Mouse (Mus musculus) stomach, postnatal 0 days (tissue): ENCODE measurements around the gene Fam184b. TPM values are rescaled to one million over a fixed set of nuclear protein-coding genes. Genes with fewer than 3 reads are reported as not detected.

Source experiments
- ATAC-seq: fragments of 200-750 bp; cut with Nextera tagmentation; 2 replicates; pipeline ENCODE4 v1.8.0; 2017; ENCODE audit not compliant: low FRiP score, low TSS enrichment
- DNase-seq: peaks from one replicate; pipeline ENCODE4 v3.0.0-alpha.2; 2016; ENCODE audit warnings: low spot score
- H3K27ac ChIP-seq: fragments of 300-500 bp; sonication (generic); replicated peaks from 2 replicates; pipeline ENCODE4 v1.5.1; 2014; ENCODE audit warnings: mild to moderate bottlenecking, control low read depth
- H3K27me3 ChIP-seq: fragments of 300-500 bp; sonication (generic); 2 replicates; pipeline ENCODE4 v1.6.1; 2014; ENCODE audit warnings: low read length; ENCODE audit not compliant: control insufficient read depth, insufficient read depth
- H3K36me3 ChIP-seq: fragments of 300-500 bp; sonication (generic); 2 replicates; pipeline ENCODE4 v1.6.1; 2014; ENCODE audit warnings: low read length, mixed read lengths; ENCODE audit not compliant: control insufficient read depth, insufficient read depth
- H3K4me1 ChIP-seq: fragments of 300-500 bp; sonication (generic); replicated peaks from 2 replicates; pipeline ENCODE4 v1.6.1; 2014; ENCODE audit warnings: antibody characterized with exemption; ENCODE audit not compliant: control insufficient read depth, insufficient read depth
- H3K4me2 ChIP-seq: fragments of 300-500 bp; sonication (generic); replicated peaks from 2 replicates; pipeline ENCODE4 v1.6.1; 2014; ENCODE audit warnings: low read depth, mild to moderate bottlenecking, control low read depth, moderate library complexity
- H3K4me3 ChIP-seq: fragments of 300-500 bp; sonication (generic); 2 replicates; pipeline ENCODE4 v1.5.1; 2014; ENCODE audit warnings: low read depth, low read length, control low read depth
- H3K9ac ChIP-seq: fragments of 300-500 bp; sonication (generic); 2 replicates; pipeline ENCODE4 v1.6.1; 2014; ENCODE audit warnings: mild to moderate bottlenecking, low read length, control low read depth, mixed read lengths
- H3K9me3 ChIP-seq: fragments of 300-500 bp; sonication (generic); 2 replicates; pipeline ENCODE4 v1.6.1; 2016; ENCODE audit warnings: low read length; ENCODE audit not compliant: control insufficient read depth
- CTCF ChIP-seq: IDR thresholded peaks from 2 replicates; pipeline ENCODE4 v1.5.1; 2016; ENCODE audit warnings: antibody characterized with exemption, low read depth, mild to moderate bottlenecking, moderate library complexity
- EP300 ChIP-seq: optimal IDR thresholded peaks from 2 replicates; pipeline ENCODE3; 2016; ENCODE audit warnings: antibody characterized with exemption
- WGBS: fragments of 180-500 bp; shearing (Covaris S2); extraction: QIAGEN DNeasy Blood & Tissue Kit; methylation state at CpG from one replicate; pipeline ENCODE4 v1.1.7; 2014; 5-methylcytosine and 5-hydroxymethylcytosine counted together
- polyA plus RNA-seq: library from polyadenylated mRNA; unstranded; fragments of >200 nt; fragmentation: Nextera tagmentation; extraction: Ambion mirVana; gene quantifications from 2 replicates; pipeline ENCODE4 v1.2.1, GENCODE M21; 2015

Gene Fam184b
- polyA plus RNA-seq, 1 experiment from 2014 or later, result 1.9 TPM

- no peaks in the 10 kb centered on the region for H3K9me3 ChIP-seq
- TF ChIP-seq EP300 (no peak), CTCF (no peak)
- DNase-seq (no peak), ATAC-seq (no peak)
- 93% methylated on average over 1 of the region's 1 CpGs for WGBS
- H3K4me2 ChIP-seq, result no peak overlapping the region
- no peaks in the 10 kb centered on the region for H3K36me3 ChIP-seq
- no peak overlapping the region for H3K4me3 ChIP-seq
- H3K27ac ChIP-seq, result no peak overlapping the region
- H3K9ac ChIP-seq, result no peak overlapping the region
- H3K27me3 ChIP-seq, result no peaks in the 10 kb centered on the region
- H3K4me1 ChIP-seq, result no peaks in the 10 kb centered on the region
Observed at GRCm38 (mm10) chr5:45565829-45566228, 73.6 kb downstream of the Fam184b start.

DNA sequence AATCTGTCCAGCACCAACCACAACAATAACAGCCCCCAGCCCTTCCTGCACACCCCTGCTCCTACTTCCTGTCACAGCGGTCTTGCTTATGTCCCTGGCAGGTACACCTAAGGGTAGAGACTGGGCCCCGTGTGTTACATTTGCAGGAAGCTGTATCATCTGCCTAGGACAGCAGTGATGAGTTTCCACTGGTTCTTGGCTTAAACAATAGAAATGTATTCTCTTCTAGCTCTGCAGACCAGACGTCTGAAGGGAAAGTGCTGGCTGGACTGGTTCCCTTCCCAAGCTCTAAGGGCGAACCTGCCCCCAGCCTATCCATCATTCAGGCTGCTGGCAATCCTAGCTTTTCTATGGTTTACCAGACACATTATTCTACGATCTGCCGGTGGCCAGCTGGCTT, 75.4 kb downstream of the Fam184b start:
- H3K4me2 ChIP-seq, result no peak overlapping the region
- ATAC-seq (no peak), DNase-seq (no peak)
- H3K9ac ChIP-seq, result no peak overlapping the region
- H3K27ac ChIP-seq, result no peak overlapping the region
- H3K4me1 ChIP-seq, result no peaks in the 10 kb centered on the region
- WGBS, result 33% methylated on average over 6 of the region's 6 CpGs
- H3K36me3 ChIP-seq, result no peaks in the 10 kb centered on the region
- no peaks in the 10 kb centered on the region for H3K27me3 ChIP-seq
- H3K9me3 ChIP-seq, result no peaks in the 10 kb centered on the region
- TF ChIP-seq EP300 (no peak), CTCF (no peak)
- no peak overlapping the region for H3K4me3 ChIP-seq

- ATAC-seq (no peak), DNase-seq (no peak)
- Histone ChIP-seq H3K4me3 (no peak overlapping the region), H3K36me3 (no peaks in the 10 kb centered on the region), H3K4me1 (no peaks in the 10 kb centered on the region), H3K27ac (no peak overlapping the region), H3K9me3 (no peaks in the 10 kb centered on the region), H3K27me3 (no peaks in the 10 kb centered on the region), H3K4me2 (no peak overlapping the region), H3K9ac (no peak overlapping the region)
- no peak for TF ChIP-seq CTCF
- TF ChIP-seq EP300, result no peak
- 74% methylated on average over 1 of the region's 1 CpGs for WGBS
Observed at GRCm38 (mm10) chr5:45549586-45549985, 89.8 kb downstream of the Fam184b start.

GRCm38 (mm10) chr5:45543374-45543773, 96.0 kb downstream of the Fam184b start:
- ATAC-seq, result no peak
- DNase-seq, result no peak
- H3K9me3 ChIP-seq, result no peaks in the 10 kb centered on the region
- H3K4me1 ChIP-seq, result no peaks in the 10 kb centered on the region
- H3K9ac ChIP-seq, result no peak overlapping the region
- WGBS, result 43% methylated on average over 5 of the region's 5 CpGs
- H3K27ac ChIP-seq, result no peak overlapping the region
- no peak for TF ChIP-seq EP300
- TF ChIP-seq CTCF, result no peak
- H3K27me3 ChIP-seq, result no peaks in the 10 kb centered on the region
- no peak overlapping the region for H3K4me3 ChIP-seq
- H3K4me2 ChIP-seq, result no peak overlapping the region
- no peaks in the 10 kb centered on the region for H3K36me3 ChIP-seq

DNA sequence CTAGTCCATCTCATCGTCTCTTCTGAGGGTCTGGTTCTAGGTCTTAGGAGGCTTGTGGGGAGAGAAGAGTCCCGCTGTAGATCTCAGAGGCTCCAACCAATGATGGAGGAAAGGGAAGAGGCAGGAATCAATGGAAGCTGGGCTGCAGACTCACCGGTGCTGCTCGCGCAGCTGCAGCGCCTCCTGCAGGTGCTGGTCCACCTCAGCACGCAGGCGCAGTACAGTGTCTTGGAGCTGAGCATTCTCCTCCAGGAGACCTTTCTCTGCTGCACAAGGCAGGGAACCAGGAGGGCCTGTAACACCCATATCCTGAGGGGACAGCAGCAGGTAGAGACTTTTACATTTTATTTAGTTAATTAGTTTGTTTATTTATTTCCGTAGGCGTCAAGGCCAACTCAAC, 99.9 kb downstream of the Fam184b start:
- no peaks in the 10 kb centered on the region for H3K9me3 ChIP-seq
- WGBS, result 53% methylated on average over 10 of the region's 10 CpGs
- no peak overlapping the region for H3K4me2 ChIP-seq
- no peak overlapping the region for H3K27ac ChIP-seq
- peak; percentile 47 for TF ChIP-seq CTCF
- TF ChIP-seq EP300, result no peak
- no peaks in the 10 kb centered on the region for H3K36me3 ChIP-seq
- no peaks in the 10 kb centered on the region for H3K4me1 ChIP-seq
- no peaks in the 10 kb centered on the region for H3K27me3 ChIP-seq
- no peak overlapping the region for H3K4me3 ChIP-seq
- DNase-seq (no peak), ATAC-seq (no peak)
- no peak overlapping the region for H3K9ac ChIP-seq

- H3K9ac ChIP-seq, result no peak overlapping the region
- H3K9me3 ChIP-seq, result no peaks in the 10 kb centered on the region
- no peak for TF ChIP-seq EP300
- TF ChIP-seq CTCF, result no peak
- ATAC-seq (no peak), DNase-seq (no peak)
- no peaks in the 10 kb centered on the region for H3K4me1 ChIP-seq
- no peaks in the 10 kb centered on the region for H3K27me3 ChIP-seq
- no peak overlapping the region for H3K4me3 ChIP-seq
- no peak overlapping the region for H3K27ac ChIP-seq
- WGBS, result 66% methylated on average over 4 of the region's 4 CpGs
- H3K36me3 ChIP-seq, result peaks cover 3% of the 10 kb centered on the region; the same call in 1 of the 2 replicates
- H3K4me2 ChIP-seq, result no peak overlapping the region
Observed at GRCm38 (mm10) chr5:45535177-45535576, 104.2 kb downstream of the Fam184b start.
